Mouse (Mus musculus): ENCODE data around the gene Arhgap10.

DNA sequence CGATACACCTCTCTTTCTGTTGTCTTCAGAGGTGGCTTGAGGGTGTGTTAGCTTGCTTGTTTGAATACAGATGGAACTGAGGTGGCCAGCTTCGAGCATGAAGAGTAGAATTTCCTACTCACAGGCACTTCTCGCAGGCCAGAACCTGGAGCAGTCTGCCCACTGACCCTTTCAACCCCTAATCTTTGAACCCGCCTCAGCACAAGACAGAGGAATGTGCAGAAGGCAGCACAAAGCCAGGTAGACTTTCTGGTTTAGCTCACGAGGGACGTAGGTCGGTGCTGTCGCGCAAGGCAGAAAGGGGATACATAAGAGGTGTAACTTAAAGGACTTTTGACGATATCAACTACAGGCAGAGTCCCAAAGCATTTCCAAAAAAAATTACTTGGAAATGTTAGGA, 908 bp downstream of the Arhgap10 start:
- TF ChIP-seq ELF1 (IDR thresholded peaks at IDR 0.05; ENCODE audit: low read depth, low read length) (no peak), POLR2A (IDR thresholded peaks at IDR 0.05; ENCODE audit: low read depth, low read length) (no peak), CHD2 (IDR thresholded peaks at IDR 0.05; ENCODE audit: low read length) (no peak), CTCF (conservative IDR thresholded peaks at IDR 0.05 in 1 of 2, IDR thresholded peaks at IDR 0.05 in 1 of 2; ENCODE audit: low read depth in 2 of 2, low read length in 2 of 2) (no peak), E2F4 (IDR thresholded peaks at IDR 0.05; ENCODE audit: insufficient replicate concordance, low read depth, low read length) (no peak), USF2 (conservative IDR thresholded peaks at IDR 0.05; ENCODE audit: low read depth, low read length) (no peak)

All from CH12.LX (cell line).